Mouse (Mus musculus) liver, adult 2 months (tissue): ENCODE results near the gene Tab1.

Source experiments
- CTCF ChIP-seq: fragments of 200-500 bp; IDR thresholded peaks from 2 replicates; pipeline ENCODE4 v1.5.1; 2011; ENCODE audit warnings: low read depth, low read length, control low read depth
- POLR2A ChIP-seq: fragments of 200-500 bp; IDR thresholded peaks from 2 replicates; pipeline ENCODE4 v1.6.1; 2011; ENCODE audit warnings: low read length, control low read depth; ENCODE audit not compliant: insufficient read depth; ENCODE audit errors: extremely low read depth

DNA sequence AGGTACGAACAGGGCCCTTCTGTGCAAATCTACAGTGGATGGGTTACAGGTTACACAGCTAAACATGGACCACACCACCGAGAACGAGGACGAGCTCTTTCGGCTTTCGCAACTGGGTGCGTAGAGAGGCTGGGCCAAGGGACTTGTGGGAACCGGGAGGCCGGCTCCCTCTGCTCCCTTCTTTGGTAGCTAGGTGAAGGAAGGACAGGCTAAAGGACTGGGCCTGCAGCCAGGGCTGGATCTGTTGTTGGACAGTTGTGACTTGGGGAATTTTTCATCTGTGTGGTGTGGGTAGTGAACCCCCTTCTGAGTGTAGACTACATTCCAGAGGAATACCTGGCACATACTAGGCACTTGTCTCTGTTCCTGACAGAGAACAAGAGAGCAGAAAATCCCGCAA, 19.7 kb downstream of the Tab1 start:
- TF ChIP-seq CTCF (no peak), POLR2A (no peak)
